Mouse (Mus musculus): ENCODE results near the gene Bckdha. TPM values are rescaled to one million over a fixed set of nuclear protein-coding genes. Genes with fewer than 3 reads are reported as not detected.

The Bckdha gene
- total RNA-seq, 1 experiment, result 96.0 TPM

DNA sequence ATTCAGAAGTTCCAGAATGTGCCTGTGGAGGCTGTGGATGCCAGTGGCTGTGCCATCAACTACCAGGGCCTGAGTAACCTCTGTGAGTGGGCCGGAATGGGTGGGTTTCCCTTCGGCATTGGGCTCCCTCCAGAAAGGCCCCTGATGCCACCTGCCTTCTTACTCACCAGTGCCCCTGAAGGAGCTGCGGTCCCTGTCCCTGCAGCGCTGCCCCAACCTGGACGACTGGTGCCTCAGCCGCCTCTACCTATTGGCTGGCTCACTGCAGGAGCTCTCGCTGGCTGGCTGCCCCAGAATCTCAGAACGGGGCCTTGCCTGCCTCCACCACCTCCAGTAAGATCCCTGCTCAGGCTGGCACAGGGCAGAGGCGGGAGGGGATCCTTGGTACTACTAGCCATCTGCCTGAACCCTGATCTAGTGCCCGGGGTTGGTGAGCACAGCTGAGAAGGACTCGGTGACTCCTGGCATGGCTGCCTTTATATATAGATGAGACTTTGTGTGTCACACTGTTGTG is 34.9 kb downstream of the Bckdha start:
- TF ChIP-seq CHD2 (IDR thresholded peaks at IDR 0.05; ENCODE audit: low read depth, low read length) (no peak), ZNF384 (IDR thresholded peaks at IDR 0.05; ENCODE audit: low read depth, low read length) (no peak), HCFC1 (IDR thresholded peaks at IDR 0.05; ENCODE audit: borderline replicate concordance, insufficient read depth, low read length) (no peak), ZC3H11A (IDR thresholded peaks at IDR 0.05; ENCODE audit: borderline replicate concordance, low read depth, low read length) (no peak), MAFK (IDR thresholded peaks at IDR 0.05; ENCODE audit: insufficient read depth, low read depth, low read length) (no peak)
- peaks cover 0 to 19% of the 10 kb centered on the region in 2 experiments; a peak in 3 of 4 replicates for H3K4me1 ChIP-seq (ENCODE audit: control insufficient read depth in 2 of 2, insufficient read depth in 2 of 2, low read length in 2 of 2, poor library complexity in 1 of 2)
- no peak overlapping the region for H3K27ac ChIP-seq (ENCODE audit: insufficient read depth, low read depth, low read length, poor library complexity, severe bottlenecking)
- H3K4me3 ChIP-seq (ENCODE audit: insufficient read depth in 1 of 2, low read depth in 1 of 2, low read length in 2 of 2, poor library complexity in 1 of 2, severe bottlenecking in 1 of 2), result no peak overlapping the region
- H3K9me3 ChIP-seq (ENCODE audit: control insufficient read depth, insufficient read depth, low read depth, low read length), result no peaks in the 10 kb centered on the region
- in situ Hi-C loops (cut with MboI; ENCODE audit: low sequenced_read_pairs in 2 of 2, unreplicated experiment in 2 of 2), result no loop called here
- DNase-seq (ENCODE audit: low read depth, low spot score), result no peak
- H3K9ac ChIP-seq (ENCODE audit: insufficient read depth, low read depth, low read length, poor library complexity, severe bottlenecking), result no peak overlapping the region
- H3K36me3 ChIP-seq (ENCODE audit: control insufficient read depth, insufficient read depth, low read length, poor library complexity, severe bottlenecking), result peaks cover 22% of the 10 kb centered on the region

DNA sequence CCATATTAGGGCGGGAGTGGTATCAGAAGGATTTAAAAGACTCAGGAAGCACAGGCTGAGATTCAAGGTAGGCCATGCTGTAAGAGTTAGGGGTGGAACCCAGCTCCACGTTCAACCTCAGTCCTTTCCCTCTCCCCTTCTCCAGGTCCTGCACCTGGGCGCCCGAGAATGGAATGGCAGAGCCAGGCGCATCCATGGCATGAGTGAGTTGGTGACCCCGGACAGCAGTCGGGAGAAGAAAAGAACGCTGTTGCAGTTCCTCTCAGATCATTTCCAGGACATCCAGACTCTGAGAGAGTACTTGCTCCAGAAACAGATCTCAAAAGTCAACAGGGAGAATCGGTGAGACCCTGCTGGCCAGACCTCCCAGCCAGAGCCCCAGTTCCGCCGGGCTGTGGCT is 38.0 kb downstream of the Bckdha start:
- in situ Hi-C loops (cut with MboI; ENCODE audit: low sequenced_read_pairs in 2 of 2, unreplicated experiment in 2 of 2), result no loop called here
- no peak overlapping the region for H3K27ac ChIP-seq (ENCODE audit: insufficient read depth, low read depth, low read length, poor library complexity, severe bottlenecking)
- H3K4me3 ChIP-seq (ENCODE audit: insufficient read depth in 1 of 2, low read depth in 1 of 2, low read length in 2 of 2, poor library complexity in 1 of 2, severe bottlenecking in 1 of 2), result no peak overlapping the region
- no peaks in the 10 kb centered on the region for H3K9me3 ChIP-seq (ENCODE audit: control insufficient read depth, insufficient read depth, low read depth, low read length)
- no peak overlapping the region for H3K9ac ChIP-seq (ENCODE audit: insufficient read depth, low read depth, low read length, poor library complexity, severe bottlenecking)
- TF ChIP-seq MAFK (IDR thresholded peaks at IDR 0.05; ENCODE audit: insufficient read depth, low read depth, low read length) (no peak), CHD2 (IDR thresholded peaks at IDR 0.05; ENCODE audit: low read depth, low read length) (no peak), ZNF384 (IDR thresholded peaks at IDR 0.05; ENCODE audit: low read depth, low read length) (no peak), ZC3H11A (IDR thresholded peaks at IDR 0.05; ENCODE audit: borderline replicate concordance, low read depth, low read length) (no peak), HCFC1 (IDR thresholded peaks at IDR 0.05; ENCODE audit: borderline replicate concordance, insufficient read depth, low read length) (no peak)
- H3K36me3 ChIP-seq (ENCODE audit: control insufficient read depth, insufficient read depth, low read length, poor library complexity, severe bottlenecking), result peaks cover 22% of the 10 kb centered on the region
- DNase-seq (ENCODE audit: low read depth, low spot score), result no peak
- peaks cover 1 to 13% of the 10 kb centered on the region in 2 experiments; a peak in 3 of 4 replicates for H3K4me1 ChIP-seq (ENCODE audit: control insufficient read depth in 2 of 2, insufficient read depth in 2 of 2, low read length in 2 of 2, poor library complexity in 1 of 2)

DNA sequence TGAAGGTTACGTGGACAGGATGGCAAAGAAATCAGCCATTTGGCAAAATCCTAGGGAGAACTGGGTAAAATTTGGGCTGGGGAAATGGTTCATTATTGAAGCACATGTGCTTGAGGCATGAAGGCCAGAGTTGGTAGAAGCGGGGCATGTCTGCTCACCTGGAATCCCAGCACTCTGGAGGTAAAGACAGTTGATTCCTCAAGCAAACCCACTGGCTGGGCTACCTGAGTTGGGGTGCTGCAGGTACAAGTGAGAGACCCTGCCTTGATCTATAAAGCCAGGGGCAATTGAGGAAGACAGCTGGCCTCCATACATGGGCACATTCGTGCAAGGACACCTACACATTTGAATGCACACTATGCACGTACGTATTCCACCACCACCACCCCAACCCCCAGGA is 38.7 kb downstream of the Bckdha start:
- Histone ChIP-seq H3K27ac (ENCODE audit: insufficient read depth, low read depth, low read length, poor library complexity, severe bottlenecking) (no peak overlapping the region), H3K9ac (ENCODE audit: insufficient read depth, low read depth, low read length, poor library complexity, severe bottlenecking) (peak overlapping the region; percentile 91; the same call in 1 of the 2 replicates), H3K4me3 (ENCODE audit: insufficient read depth in 1 of 2, low read depth in 1 of 2, low read length in 2 of 2, poor library complexity in 1 of 2, severe bottlenecking in 1 of 2) (peak overlapping the region; percentile 83 to 87), H3K36me3 (ENCODE audit: control insufficient read depth, insufficient read depth, low read length, poor library complexity, severe bottlenecking) (peaks cover 20% of the 10 kb centered on the region), H3K9me3 (ENCODE audit: control insufficient read depth, insufficient read depth, low read depth, low read length) (no peaks in the 10 kb centered on the region), H3K4me1 (ENCODE audit: control insufficient read depth in 2 of 2, insufficient read depth in 2 of 2, low read length in 2 of 2, poor library complexity in 1 of 2) (peaks cover 1 to 13% of the 10 kb centered on the region in 2 experiments; a peak in 3 of 4 replicates)
- in situ Hi-C loops (cut with MboI; ENCODE audit: low sequenced_read_pairs in 2 of 2, unreplicated experiment in 2 of 2), result no loop called here
- no peak for DNase-seq (ENCODE audit: low read depth, low spot score)
- TF ChIP-seq ZNF384 (IDR thresholded peaks at IDR 0.05; ENCODE audit: low read depth, low read length), result no peak
- no peak for TF ChIP-seq CHD2 (IDR thresholded peaks at IDR 0.05; ENCODE audit: low read depth, low read length)

DNA sequence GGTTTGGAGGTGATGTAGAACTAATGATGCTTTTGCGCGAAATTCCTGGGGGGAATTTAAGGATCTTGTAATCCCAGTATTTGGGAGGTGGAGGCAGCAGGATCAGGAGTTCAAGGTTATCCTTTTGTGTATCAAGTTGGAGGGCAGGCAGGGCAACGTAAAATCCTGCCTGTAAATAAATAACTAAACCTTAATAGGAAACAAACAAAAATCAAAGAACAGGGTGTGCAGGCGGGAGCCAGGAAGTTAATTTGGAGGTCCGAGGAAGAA is 39.1 kb downstream of the Bckdha start:
- H3K4me3 ChIP-seq (ENCODE audit: insufficient read depth in 1 of 2, low read depth in 1 of 2, low read length in 2 of 2, poor library complexity in 1 of 2, severe bottlenecking in 1 of 2), result peak overlapping the region; percentile 83 to 87
- no peak for DNase-seq (ENCODE audit: low read depth, low spot score)
- H3K4me1 ChIP-seq (ENCODE audit: control insufficient read depth in 2 of 2, insufficient read depth in 2 of 2, low read length in 2 of 2, poor library complexity in 1 of 2), result peaks cover 1 to 15% of the 10 kb centered on the region in 2 experiments; a peak in 3 of 4 replicates
- no peak overlapping the region for H3K27ac ChIP-seq (ENCODE audit: insufficient read depth, low read depth, low read length, poor library complexity, severe bottlenecking)
- TF ChIP-seq CHD2 (IDR thresholded peaks at IDR 0.05; ENCODE audit: low read depth, low read length) (no peak), MAFK (IDR thresholded peaks at IDR 0.05; ENCODE audit: insufficient read depth, low read depth, low read length) (no peak), ZC3H11A (IDR thresholded peaks at IDR 0.05; ENCODE audit: borderline replicate concordance, low read depth, low read length) (no peak), HCFC1 (IDR thresholded peaks at IDR 0.05; ENCODE audit: borderline replicate concordance, insufficient read depth, low read length) (no peak), ZNF384 (IDR thresholded peaks at IDR 0.05; ENCODE audit: low read depth, low read length) (no peak)
- in situ Hi-C loops (cut with MboI; ENCODE audit: low sequenced_read_pairs in 2 of 2, unreplicated experiment in 2 of 2), result no loop called here
- peaks cover 17% of the 10 kb centered on the region for H3K36me3 ChIP-seq (ENCODE audit: control insufficient read depth, insufficient read depth, low read length, poor library complexity, severe bottlenecking)
- H3K9ac ChIP-seq (ENCODE audit: insufficient read depth, low read depth, low read length, poor library complexity, severe bottlenecking), result peak overlapping the region; percentile 91
- no peaks in the 10 kb centered on the region for H3K9me3 ChIP-seq (ENCODE audit: control insufficient read depth, insufficient read depth, low read depth, low read length)
